Mouse (Mus musculus): ENCODE data around the gene Ankrd10. TPM values are rescaled to one million over a fixed set of nuclear protein-coding genes. Genes with fewer than 3 reads are reported as not detected.

Gene Ankrd10
- total RNA-seq, 1 experiment from 2014 or later, result 77.4 TPM

Small RNA genes lying within 50 kb of the gene (microRNA-seq; reads per million reads assigned to microRNA genes)
- gene Mir7238, result 1.8 to 8.2 reads per million in 2 experiments

Other genes with a start within 250 kb of the Ankrd10 start
- gene Rab20, start 157.0 kb downstream of the Ankrd10 start, total RNA-seq (2021), result 10.6 and 11.4 TPM in 2 replicates
- gene Naxd, start 138.3 kb downstream of the Ankrd10 start, total RNA-seq (2021), result 75.0 and 77.5 TPM in 2 replicates
- 35.5 and 44.8 TPM in 2 replicates for gene Cars2, start 85.0 kb downstream of the Ankrd10 start, total RNA-seq (2021)
- 37.9 and 47.1 TPM in 2 replicates for gene Ing1, start 80.2 kb downstream of the Ankrd10 start, total RNA-seq (2021)
- gene 1700016D06Rik, start 65.3 kb upstream of the Ankrd10 start, total RNA-seq (2021), result not detected in 2 replicates
- gene Arhgef7, start 92.0 kb upstream of the Ankrd10 start, total RNA-seq (2021), result 47.8 and 56.5 TPM in 2 replicates
- not detected in 2 replicates for gene Tex29, start 204.7 kb upstream of the Ankrd10 start, total RNA-seq (2021)